Mouse (Mus musculus) ovary, postnatal 14 days (tissue): ENCODE measurements at regions not wholly inside any gene's neighbourhood (a gene's known extent, or its start where the extent isn't known, plus 50 kb on each side); places are given as distances from the start of the nearest gene placed in this dataset.

Experiments used
- DNase-seq: peaks from one replicate; pipeline ENCODE4 v3.0.0; 2022; ENCODE audit warnings: low spot score

- DNase-seq, result no peak
These were observed 154.3 kb upstream of the Lrrn1 start for GRCm38 (mm10) chr6:107375274-107375673.

DNA sequence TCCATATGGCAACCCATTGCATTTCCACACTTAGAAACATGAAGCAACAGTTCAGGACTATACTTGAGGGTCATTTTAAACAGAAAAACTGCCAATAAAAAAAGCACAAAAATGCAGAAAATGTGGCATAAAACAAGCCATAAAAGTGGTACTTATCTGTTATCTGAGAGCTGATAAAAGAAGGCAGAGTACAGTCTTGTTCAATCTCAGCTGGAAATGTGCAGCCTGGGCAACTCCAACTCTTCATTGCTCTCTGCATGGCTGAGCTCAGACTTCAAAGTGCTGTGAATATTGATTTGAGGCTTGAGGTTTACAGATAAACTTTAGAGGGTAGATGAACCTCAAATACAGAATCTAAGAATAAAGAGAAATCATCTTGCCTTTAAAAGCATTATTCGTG, 151.1 kb upstream of the Lrrn1 start:
- DNase-seq, result no peak

DNA sequence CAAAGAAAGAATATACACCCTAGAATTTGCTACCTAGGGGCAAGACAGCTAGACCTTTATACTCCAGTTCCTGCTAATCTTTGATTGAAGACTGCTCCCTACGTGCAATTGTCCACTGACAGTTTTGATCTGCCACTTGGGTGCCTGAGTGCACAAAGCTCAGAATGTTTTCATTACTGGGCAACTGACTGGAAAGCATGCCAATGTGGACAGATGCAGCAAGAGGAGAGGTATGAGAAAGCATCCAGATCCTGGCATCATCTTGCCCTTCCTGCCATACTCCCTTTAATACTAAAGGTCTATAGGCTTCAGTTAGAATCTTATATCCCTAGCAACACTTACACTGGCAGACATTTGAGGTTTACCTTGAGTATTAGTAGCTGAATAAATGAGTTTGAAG, 148.9 kb upstream of the Lrrn1 start:
- no peak for DNase-seq

DNA sequence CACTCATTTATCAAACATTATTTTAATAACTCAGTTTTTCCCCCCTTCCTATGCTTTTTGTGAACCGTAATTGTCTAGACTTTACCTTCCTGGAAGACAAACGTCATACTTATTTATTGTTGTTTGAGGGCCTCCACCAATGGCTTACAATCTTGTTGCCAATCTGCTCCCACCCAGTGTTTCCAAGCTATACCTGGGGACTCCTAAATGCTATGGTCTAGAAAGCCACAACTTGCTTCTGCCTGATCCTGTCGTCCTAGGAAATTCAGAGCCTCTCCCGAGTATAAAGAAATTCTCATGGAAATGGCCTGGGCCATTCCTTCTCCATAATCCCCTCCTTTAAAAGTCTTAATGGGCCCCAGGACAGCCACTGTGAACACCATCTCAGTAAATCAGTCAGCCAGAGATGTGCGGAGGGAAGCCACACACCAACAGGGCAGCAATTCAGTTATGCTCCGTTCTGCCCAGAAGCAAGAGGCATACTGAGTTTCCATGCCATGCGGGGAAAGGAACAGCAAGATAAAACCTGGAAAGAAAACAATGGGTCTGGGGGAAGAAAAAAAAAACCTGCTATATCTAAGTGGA, 143.4 kb upstream of the Lrrn1 start:
- DNase-seq, result no peak

DNA sequence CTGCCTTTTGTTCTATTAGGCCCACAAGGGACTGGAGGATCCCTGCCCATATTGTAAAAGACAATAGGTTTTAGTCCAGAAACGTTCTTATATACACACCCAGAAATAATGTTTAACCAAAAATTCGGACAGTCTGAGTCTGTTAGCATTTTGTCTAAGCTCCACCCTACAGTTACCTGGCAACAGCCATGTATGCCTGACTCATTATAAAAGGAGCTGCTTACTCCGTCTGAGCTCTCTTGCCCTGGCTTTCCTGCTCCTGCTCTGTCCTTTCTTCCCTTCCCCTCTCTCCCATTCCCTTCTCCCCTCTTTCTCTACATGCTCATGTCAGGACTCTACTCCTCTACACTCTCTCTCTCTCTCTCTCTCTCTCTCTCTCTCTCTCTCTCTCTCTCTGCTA, 139.7 kb upstream of the Lrrn1 start:
- no peak for DNase-seq

- no peak for DNase-seq
These were observed 135.0 kb upstream of the Lrrn1 start for GRCm38 (mm10) chr6:107394611-107395010.

DNA sequence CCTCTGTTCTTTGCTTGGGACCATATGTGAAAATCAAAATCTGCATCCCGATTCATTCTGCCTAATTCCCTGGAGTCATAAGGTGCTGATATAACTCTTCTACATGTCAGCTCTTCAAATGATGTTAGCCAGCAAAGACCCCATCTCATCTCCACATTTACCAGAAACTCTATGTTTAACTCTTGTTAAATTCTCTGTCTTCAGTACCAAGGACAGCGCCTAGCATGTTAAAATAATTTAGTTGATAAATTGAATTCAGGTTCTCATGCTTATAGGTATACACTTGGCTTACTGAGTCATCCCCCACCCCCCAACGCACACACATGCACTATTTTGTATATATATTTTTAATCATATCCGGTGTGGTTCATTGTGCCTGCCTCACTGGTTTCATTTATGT, 113.8 kb upstream of the Lrrn1 start:
- DNase-seq, result peak; percentile 1

DNA sequence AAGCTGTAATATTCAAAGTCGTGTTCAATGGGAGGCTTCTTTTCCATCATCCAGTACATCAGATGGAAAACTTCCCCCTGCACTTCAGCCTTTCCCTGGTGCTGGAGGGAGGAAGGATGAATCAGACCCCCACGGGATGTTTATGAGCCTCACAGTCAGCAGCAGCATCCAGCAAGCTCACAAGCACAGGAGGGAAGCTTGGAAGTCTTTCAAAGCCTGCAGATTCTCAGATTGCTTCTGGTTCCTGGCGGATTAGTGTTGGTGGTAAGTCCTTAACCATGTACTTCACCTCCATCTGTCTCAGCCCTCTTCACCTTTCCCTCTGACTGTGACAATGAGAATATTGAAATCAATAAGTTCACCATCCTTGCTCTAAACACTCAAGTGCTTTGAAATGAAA, 107.5 kb upstream of the Lrrn1 start:
- no peak for DNase-seq

GRCm38 (mm10) chr6:107426529-107426928, 103.0 kb upstream of the Lrrn1 start:
- DNase-seq, result no peak

DNA sequence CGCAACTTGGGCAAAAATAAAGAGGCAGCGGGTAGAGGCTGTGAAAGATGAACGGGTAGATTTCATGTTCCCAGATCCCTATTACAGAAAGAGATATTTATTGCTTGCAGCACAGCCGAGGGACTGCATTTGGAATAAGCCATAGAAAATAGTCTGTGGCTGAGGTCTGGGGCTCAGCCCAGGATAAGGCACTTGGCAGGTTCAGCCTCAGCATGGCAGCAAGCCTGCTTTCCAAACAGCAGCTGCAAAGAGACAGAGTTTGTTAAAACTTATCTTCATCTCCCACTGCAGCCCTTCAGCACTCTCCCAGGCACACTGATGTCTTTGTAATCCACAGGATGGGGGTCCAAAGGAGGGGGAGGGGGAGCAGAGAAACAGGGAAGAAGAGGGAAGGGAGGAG, 98.5 kb upstream of the Lrrn1 start:
- peak; percentile 3 for DNase-seq

DNA sequence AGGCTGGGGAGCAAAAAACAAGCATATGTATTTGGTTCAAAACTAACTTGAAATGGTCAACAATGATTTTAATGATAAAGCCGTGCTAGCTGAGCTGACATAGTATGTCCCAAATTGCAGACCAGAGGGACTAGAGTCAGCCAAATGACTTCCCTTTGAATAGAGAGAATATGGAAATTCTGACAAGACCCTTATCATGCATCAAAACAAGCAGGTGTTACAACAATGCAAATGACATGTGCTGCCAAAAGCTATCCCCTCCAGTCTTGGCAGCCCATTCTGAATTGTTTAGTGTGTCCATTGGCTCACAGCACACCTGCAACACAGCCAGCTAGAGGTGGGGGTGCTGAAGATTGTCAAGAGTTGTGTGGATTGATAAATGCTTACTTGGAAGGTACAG, 87.5 kb upstream of the Lrrn1 start:
- no peak for DNase-seq

GRCm38 (mm10) chr6:107444336-107444735, 85.2 kb upstream of the Lrrn1 start:
- DNase-seq, result no peak

GRCm38 (mm10) chr6:107459220-107459619, 70.3 kb upstream of the Lrrn1 start:
- no peak for DNase-seq

DNA sequence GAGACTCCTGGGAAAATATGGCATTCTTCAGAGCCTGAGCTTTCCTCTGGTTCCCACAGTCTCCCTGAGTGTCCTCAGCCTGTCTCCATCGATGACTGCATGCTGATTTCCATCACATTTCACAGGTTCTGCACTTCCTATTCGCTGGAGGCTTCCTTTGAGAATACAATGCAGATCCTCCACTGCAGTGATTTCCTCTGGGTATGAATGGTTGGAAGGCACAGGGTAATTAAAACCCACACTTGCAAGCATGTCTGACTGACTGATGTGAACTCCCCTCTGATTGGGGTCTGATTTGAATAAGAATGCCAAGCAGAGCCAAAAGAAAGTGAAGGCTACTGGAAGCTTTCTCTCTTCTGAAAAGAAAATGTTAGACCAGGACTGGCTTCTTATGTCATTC, 67.1 kb upstream of the Lrrn1 start:
- no peak for DNase-seq

- no peak for DNase-seq
These were observed 56.2 kb upstream of the Lrrn1 start for GRCm38 (mm10) chr6:107473395-107473794.

- no peak for DNase-seq
These were observed 55.4 kb upstream of the Lrrn1 start for GRCm38 (mm10) chr6:107474125-107474524.
